Comparison of ENCODE assay signal across 1 mouse cellular context in the genomic region with DNA sequence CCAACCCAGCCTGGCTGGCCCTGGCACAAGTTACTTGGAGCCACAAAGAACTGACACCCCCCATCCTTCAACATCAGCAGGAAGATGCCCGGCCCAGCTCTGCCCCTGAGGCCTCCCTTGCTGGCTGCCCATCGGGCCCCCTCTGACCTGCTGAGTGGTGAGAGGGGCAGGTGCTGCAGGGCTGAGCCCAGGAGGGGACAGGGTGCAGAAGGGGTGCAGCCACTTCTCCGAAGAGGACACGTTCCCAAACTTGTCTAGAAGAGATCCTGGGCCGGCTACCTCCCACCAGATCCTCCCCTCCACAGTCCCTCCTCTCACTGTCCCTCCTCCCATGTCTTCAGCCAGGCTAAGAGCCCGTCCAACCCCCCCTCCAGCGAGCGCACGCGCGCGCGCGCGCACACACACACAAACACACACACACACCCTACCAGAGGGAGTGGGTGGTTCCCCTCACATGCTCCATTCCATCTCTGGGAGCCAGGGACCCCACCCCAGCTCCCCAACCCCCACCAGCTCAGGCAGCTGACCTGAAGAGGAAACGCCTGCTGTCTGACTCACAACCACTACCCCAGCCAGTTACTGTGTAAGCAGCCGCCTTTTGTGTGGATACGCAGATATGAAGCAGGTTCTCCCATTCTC.
TF ChIP-seq lines count a peak whose summit lies in the region.

No protein-coding gene starts in this region.

TF ChIP-seq in MEL, 35 proteins besides CTCF, POLR2A, EP300 and RAD21 (continued from another document):
- peak; percentile 59 for TF ChIP-seq USF1 (IDR thresholded peaks at IDR 0.05; ENCODE audit: low read depth, low read length)
- TF ChIP-seq RCOR1 (IDR thresholded peaks at IDR 0.05; ENCODE audit: low read depth, low read length) = no peak
- no peak for TF ChIP-seq MYC (IDR thresholded peaks at IDR 0.05; ENCODE audit: low read depth, low read length)
- TF ChIP-seq BHLHE40 (IDR thresholded peaks at IDR 0.05; ENCODE audit: borderline replicate concordance, low read depth, low read length) = peak; percentile 47; the same call in 1 of the 2 replicates
- TF ChIP-seq TBP (IDR thresholded peaks at IDR 0.05; ENCODE audit: low read depth, low read length) = no peak
- peak; percentile 42 for TF ChIP-seq HCFC1 (IDR thresholded peaks at IDR 0.05; ENCODE audit: low read depth, low read length)
- peak; percentile 86 for TF ChIP-seq ETS1 (IDR thresholded peaks at IDR 0.05; ENCODE audit: low read depth, low read length)
- TF ChIP-seq MAZ (IDR thresholded peaks at IDR 0.05; ENCODE audit: low read depth, low read length) = peak; percentile 86
- peak; percentile 30; the same call in 1 of the 2 replicates for TF ChIP-seq NELFE (IDR thresholded peaks at IDR 0.05; ENCODE audit: low read depth, low read length)
- TF ChIP-seq GABPA (IDR thresholded peaks at IDR 0.05; ENCODE audit: low read depth, low read length) = no peak
- TF ChIP-seq UBTF (IDR thresholded peaks at IDR 0.05; ENCODE audit: borderline replicate concordance, insufficient read depth, low read depth, low read length) = 0 out of 2 replicates have a peak, but pooled peaks have one; percentile 37
